Mouse (Mus musculus): ENCODE data around the gene Nacad.
A peak's percentile ranks its signal among the peaks of the same experiment; 100 is the strongest.
"Not testable (repeated sequence)": the region's sequence is repeated elsewhere in the genome, so short reads cannot be mapped to it uniquely, and the experiment has no call there.

Gene Nacad

GRCm38 (mm10) chr11:6605491-6606399 is at the start of gene Nacad:
Gene Nacad (minus strand): TSS chr11:6606053.
- peak; percentile 82 to 84 for DNase-seq (ENCODE audit: low spot score in 2 of 2)

GRCm38 (mm10) chr11:6654903-6655302 is 49.0 kb upstream of the Nacad start:
- DNase-seq (ENCODE audit: low spot score in 2 of 2), result peak; percentile 90 to 95

DNA sequence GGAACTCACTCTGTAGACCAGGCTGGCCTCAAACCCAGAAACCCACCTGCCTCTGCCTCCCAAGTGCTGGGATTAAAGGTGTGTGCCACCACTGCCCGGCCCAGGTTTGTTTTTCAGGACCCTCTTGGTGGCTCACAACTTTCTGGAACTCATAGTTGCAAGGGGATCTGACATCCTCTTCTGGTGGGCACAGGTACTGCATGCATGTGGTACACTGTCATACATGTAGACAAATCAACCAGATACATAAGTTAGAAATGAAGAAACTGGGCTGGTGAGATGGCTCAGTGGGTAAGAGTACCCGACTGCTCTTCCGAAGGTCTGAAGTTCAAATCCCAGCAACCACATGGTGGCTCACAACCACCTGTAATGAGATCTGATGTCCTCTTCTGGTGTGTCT is 47.1 kb upstream of the Nacad start:
- DNase-seq (ENCODE audit: low spot score in 2 of 2), result not testable (repeated sequence)

- no peak for DNase-seq (ENCODE audit: low spot score in 2 of 2)
Observed at GRCm38 (mm10) chr11:6650519-6650918, 44.7 kb upstream of the Nacad start.

DNA sequence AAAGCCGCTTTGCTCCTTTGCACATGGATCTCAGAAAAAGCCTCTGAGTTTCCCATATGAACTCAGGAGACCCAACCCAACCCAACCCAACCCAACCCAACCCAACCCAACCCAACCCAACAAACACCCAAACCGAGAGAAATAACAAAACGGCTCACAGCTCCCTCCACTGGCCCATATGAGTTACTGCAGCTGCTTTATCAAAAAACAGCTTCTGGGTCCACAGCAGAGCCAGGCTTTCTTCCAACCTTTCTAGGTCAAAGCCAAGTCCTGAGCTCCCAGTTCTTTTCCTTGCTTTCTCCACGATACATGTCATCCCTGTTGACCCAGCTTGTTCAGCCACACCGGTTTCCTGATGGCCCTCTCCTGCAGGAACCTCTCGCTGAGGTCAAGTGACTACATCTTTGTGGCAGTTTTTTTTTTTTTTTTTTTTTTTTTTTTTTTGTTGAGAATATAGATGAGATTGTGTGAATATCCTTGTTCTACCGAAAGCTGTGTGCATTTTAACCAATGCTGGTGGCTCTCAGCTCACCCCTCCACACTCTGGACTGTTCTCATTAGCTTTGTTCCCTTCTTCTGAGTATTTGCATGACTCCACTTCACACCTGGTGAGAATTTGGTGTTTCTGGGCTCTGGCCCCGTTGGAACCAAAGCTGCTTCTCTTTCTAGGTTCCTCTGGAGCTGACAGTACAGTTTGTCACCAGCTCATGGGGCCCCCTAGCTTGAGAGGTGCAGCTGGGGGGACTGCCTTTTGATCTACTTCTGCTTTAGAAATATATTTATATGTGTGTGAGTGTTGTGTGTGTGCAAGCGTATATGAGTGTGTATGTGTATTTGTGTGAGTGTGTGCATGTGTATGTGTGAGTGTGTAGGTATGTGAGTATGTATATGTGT is 42.2 kb upstream of the Nacad start:
- DNase-seq (ENCODE audit: low spot score in 2 of 2), result no peak

- DNase-seq (ENCODE audit: low spot score in 2 of 2), result no peak
Observed at GRCm38 (mm10) chr11:6644566-6644965, 38.7 kb upstream of the Nacad start.

- no peak for DNase-seq (ENCODE audit: low spot score in 2 of 2)
Observed at GRCm38 (mm10) chr11:6639072-6639471, 33.2 kb upstream of the Nacad start.

DNA sequence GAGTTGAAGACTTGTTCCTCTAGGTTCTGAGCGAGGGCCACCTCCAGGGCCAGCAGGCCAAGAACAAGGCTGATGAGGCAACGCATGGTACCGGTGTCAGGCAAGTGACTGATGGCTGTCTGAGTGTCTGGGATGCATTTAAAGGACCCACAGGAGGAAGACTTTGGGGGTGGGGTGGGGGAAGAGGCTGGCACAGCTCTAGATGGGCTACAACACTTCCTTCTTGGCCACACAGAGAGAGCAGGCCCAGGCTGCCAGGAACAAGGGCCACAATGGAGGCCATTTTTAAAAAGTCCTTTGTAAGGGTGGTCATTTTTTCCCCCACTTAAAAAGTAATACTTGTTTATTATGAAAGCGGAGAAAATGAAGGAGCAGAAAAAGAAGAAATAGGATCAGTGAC is 32.7 kb upstream of the Nacad start, which contains the start of gene Wap:
Gene Wap (minus strand): TSS at position 101 of the 400 bp plus-strand sequence.
- no peak for DNase-seq (ENCODE audit: low spot score in 2 of 2)

DNA sequence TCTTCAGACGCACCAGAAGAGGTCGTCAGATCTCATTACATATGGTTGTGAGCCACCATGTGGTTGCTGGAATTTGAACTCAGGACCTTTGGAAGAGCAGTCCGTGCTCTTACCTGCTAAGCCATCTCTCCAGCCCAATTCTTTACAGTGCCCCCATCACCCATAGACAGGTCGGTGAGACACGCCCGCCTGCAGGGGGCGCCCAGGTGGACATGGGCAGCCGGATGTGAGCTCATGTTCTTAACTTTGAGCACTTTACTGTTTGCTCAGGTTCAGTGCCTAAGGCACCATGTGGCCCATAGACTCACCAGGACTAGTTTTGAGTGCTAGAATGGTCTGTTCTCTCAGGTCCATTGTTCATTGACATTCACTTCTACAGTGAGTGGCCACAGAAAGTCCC is 30.3 kb upstream of the Nacad start:
- DNase-seq (ENCODE audit: low spot score in 2 of 2), result no peak

DNA sequence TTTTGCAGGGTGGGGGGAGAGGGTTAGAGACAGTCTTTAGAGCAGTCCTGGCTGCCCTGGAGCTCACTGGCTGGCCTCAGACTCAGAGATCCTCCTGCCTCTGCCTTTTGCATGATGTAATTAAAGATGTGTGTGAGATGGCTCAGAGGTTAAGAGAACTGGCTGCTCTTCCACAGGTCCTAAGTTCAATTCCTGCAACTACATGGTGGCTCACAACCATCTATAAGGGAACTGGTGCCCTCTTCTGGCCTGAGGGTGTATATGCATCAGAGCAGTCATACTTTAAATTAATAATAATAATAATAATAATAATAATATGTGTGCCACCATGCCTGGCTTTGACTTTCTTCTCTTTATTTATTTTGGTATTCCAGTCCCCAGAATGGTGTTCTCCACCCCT is 23.8 kb upstream of the Nacad start:
- peak in 1 of 2 experiments; percentile 17 for DNase-seq (ENCODE audit: low spot score in 2 of 2)

DNA sequence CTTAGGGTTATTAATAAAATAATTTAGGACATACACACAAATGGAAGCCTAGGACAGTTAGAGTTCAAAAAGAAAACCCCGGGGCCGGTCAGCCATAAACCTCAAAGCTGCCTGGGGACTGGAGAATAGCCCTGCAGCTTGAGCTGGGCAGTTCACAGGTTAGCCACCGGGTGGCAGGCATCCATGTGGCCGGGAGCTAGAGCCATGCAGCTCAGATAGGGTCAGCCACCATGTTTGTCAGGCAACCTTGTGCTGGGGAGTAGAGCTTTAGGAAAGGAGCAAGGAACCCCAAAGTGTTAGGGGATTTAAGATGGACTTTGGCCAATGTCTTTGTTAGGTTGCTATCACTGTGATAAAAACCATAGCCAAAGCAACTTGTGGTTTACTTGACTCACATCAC is 22.7 kb upstream of the Nacad start:
- DNase-seq (ENCODE audit: low spot score in 2 of 2), result peak; percentile 31 to 35

GRCm38 (mm10) chr11:6627731-6628130 is 21.9 kb upstream of the Nacad start:
- DNase-seq (ENCODE audit: low spot score in 2 of 2), result no peak

- no peak for DNase-seq (ENCODE audit: low spot score in 2 of 2)
Observed at GRCm38 (mm10) chr11:6626388-6626772, 20.5 kb upstream of the Nacad start.

DNA sequence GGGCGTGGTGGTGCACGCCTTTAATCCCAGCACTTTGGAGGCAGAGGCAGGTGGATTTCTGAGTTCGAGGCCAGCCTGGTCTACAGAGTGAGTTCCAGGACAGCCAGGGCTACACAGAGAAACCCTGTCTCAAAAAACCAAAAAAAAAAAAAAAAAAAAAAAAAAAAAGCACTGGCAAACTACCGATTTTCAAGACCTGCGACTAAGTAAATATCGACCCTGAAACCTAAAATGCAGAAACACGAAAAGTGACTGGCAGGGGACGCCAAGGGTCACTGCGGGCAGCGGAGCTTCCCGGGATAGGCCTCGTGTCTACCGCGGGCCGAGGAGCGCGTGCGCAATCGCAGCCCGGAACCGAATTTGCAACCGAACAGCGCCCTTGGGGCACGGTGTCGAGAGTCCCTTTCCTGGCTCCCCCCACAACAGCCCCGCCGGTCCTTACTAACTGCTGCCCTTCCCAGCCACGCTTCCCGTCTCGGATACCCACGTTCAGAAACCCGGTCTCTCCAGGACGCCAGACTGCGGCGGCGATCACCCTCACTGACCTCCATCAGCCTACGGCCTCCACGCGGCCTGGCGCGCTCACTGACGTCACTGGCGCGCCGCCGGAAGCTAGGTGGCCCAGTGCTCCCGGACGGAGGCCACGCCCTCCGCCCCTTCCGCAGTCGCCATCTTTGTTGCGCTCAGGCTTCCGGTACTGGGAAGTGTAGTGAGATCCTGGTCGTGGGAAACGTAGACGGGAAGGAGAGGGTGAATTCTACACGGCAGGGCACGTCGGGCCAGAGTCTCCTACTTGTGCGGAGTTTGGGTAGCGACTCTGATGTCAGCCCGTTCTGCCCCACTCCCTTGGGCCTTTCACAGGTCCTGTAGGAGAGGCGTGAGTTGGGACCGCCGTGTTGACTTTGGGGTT is 19.9 kb upstream of the Nacad start, which contains the start of gene Tbrg4:
Gene Tbrg4 (minus strand): TSS at position 590 of the 910 bp plus-strand sequence.
- peak; percentile 91 to 95 for DNase-seq (ENCODE audit: low spot score in 2 of 2)

GRCm38 (mm10) chr11:6624619-6625382 is 18.9 kb upstream of the Nacad start:
- DNase-seq (ENCODE audit: low spot score in 2 of 2), result no peak

- no peak for DNase-seq (ENCODE audit: low spot score in 2 of 2)
Observed at GRCm38 (mm10) chr11:6623704-6624103, 17.9 kb upstream of the Nacad start.

DNA sequence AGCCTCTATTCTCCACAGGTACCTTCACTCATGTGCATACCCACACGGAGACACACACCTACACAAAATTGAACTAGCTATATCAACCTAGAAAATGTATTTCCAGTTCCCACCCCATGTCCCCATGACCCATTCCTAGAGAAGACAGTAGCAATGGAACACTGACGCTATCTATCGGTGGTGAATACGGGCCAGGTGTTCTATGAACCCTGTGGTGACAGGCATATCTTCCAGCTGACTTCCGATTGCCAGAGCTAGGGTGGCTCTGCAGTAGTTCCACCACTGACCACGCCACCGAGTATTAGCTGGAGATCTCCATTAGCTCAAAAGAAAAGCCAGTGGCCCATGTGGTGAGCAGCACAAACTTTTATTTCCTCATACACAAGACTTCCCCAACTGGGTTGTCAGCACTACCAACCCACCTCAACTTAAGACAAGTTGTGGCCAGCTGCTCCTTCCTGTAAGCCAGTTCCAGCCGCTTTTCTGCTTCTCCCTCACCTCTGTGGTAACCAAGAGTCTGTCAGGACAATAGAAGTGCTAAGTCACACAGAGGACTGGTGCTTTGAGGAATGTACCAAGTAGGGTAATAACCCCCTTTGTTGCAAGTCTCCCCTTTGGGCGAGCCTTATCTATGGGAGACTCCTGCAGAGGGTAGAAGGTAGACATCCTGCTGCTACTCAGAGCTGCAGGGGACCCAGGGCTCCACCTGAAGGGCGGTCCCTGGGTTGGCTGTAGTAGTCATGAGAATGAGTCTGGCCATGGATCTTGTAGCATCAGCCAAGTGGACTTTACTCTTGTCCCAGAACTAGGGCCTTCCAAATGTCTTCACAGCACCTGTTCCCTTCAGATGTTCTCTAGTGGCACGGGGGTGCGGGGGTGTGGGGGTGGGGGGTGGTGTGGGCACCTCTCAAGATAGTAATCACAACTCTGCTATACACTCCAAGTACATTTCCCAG is 9.7 kb upstream of the Nacad start:
- DNase-seq (ENCODE audit: low spot score in 2 of 2), result no peak

DNA sequence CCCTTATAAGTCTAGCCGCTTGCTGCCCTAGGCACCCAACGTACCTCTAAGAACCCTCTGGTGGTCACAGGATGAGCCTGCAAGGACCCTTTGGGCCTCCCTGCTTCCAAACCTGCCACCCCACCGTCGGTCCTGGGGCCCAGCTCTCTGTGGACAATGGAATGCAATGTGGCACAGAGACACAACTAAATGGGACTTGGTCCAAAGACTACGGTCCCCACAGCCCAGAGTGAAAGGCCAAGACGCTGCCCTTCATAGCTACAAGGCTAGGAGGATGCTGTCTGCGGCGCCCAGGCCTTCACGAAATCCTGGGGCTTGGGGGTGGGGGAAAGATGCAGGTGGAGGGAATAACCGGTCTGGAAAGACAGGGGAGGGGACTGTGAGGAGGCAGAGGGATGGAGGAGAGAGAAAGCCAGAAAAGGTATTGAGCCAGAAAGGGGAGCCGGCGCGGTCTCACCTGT is 802 bp downstream of the Nacad start:
- DNase-seq (ENCODE audit: low spot score in 2 of 2), result no peak

DNA sequence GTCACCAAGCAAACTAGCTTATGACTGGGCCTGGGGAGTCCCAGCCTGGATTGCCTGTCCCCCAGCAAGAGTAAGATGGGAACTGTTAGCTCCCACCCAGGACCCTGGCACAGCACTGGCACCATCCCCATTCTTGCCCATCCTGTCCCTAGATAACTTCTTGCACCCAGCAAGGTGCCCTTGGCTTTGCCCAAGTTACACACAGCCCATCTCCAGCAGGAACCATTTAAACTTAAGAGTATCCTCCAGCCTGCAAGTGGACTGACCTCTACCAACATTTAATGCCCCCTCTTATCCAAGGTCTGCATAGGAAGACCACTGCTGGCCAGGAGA is 1.3 kb downstream of the Nacad start:
- DNase-seq (ENCODE audit: low spot score in 2 of 2), result no peak
